Mouse (Mus musculus): ENCODE data around the gene Olfr548-ps1. TPM values are rescaled to one million over a fixed set of nuclear protein-coding genes. Genes with fewer than 3 reads are reported as not detected.

Gene Olfr548-ps1
- polyA plus RNA-seq, 1 experiment from 2014 or later: not detected

Other genes starting within 250 kb of the Olfr548-ps1 start
- 98.1 and 123 TPM in 2 replicates for gene Rrm1, start 99.2 kb upstream of the Olfr548-ps1 start, polyA plus RNA-seq (2014; fragmentation: Nextera tagmentation; extraction: Ambion mirVana)
- gene Olfr543, start 59.2 kb upstream of the Olfr548-ps1 start, polyA plus RNA-seq (2014; fragmentation: Nextera tagmentation; extraction: Ambion mirVana): 0.31 and 0.97 TPM in 2 replicates
- 0.10 and 0.14 TPM in 2 replicates for gene Olfr544, start 52.6 kb upstream of the Olfr548-ps1 start, polyA plus RNA-seq (2014; fragmentation: Nextera tagmentation; extraction: Ambion mirVana)
- not detected in 2 replicates for gene Olfr545, start 41.3 kb upstream of the Olfr548-ps1 start, polyA plus RNA-seq (2014; fragmentation: Nextera tagmentation; extraction: Ambion mirVana)
- gene Olfr547, start 6.1 kb upstream of the Olfr548-ps1 start, polyA plus RNA-seq (2014; fragmentation: Nextera tagmentation; extraction: Ambion mirVana): not detected in 2 replicates
- not detected in 2 replicates for gene Olfr549, start 9.0 kb downstream of the Olfr548-ps1 start, polyA plus RNA-seq (2014; fragmentation: Nextera tagmentation; extraction: Ambion mirVana)
- gene Trim21, start 24.6 kb downstream of the Olfr548-ps1 start, polyA plus RNA-seq (2014; fragmentation: Nextera tagmentation; extraction: Ambion mirVana): 0.58 and 1.1 TPM in 2 replicates
- gene Olfr550, start 30.5 kb downstream of the Olfr548-ps1 start, polyA plus RNA-seq (2014; fragmentation: Nextera tagmentation; extraction: Ambion mirVana): 0.33 and 0.71 TPM in 2 replicates
- 0.03 TPM in 1 of 2 replicates, not detected in the other for gene Olfr551, start 51.0 kb downstream of the Olfr548-ps1 start, polyA plus RNA-seq (2014; fragmentation: Nextera tagmentation; extraction: Ambion mirVana)
- 0.14 TPM in 1 of 2 replicates, not detected in the other for gene Olfr552, start 56.9 kb downstream of the Olfr548-ps1 start, polyA plus RNA-seq (2014; fragmentation: Nextera tagmentation; extraction: Ambion mirVana)
- 0.08 TPM in 1 of 2 replicates, not detected in the other for gene Olfr553, start 77.3 kb downstream of the Olfr548-ps1 start, polyA plus RNA-seq (2014; fragmentation: Nextera tagmentation; extraction: Ambion mirVana)
- not detected in 2 replicates for gene Olfr554, start 97.5 kb downstream of the Olfr548-ps1 start, polyA plus RNA-seq (2014; fragmentation: Nextera tagmentation; extraction: Ambion mirVana)
- not detected in 2 replicates for gene Olfr555, start 117.9 kb downstream of the Olfr548-ps1 start, polyA plus RNA-seq (2014; fragmentation: Nextera tagmentation; extraction: Ambion mirVana)
- not detected in 2 replicates for gene Olfr556, start 124.0 kb downstream of the Olfr548-ps1 start, polyA plus RNA-seq (2014; fragmentation: Nextera tagmentation; extraction: Ambion mirVana)
- 12.6 and 15.4 TPM in 2 replicates for gene Trim68, start 146.4 kb downstream of the Olfr548-ps1 start, polyA plus RNA-seq (2014; fragmentation: Nextera tagmentation; extraction: Ambion mirVana)
- 0.10 and 0.12 TPM in 2 replicates for gene Olfr557, start 155.0 kb downstream of the Olfr548-ps1 start, polyA plus RNA-seq (2014; fragmentation: Nextera tagmentation; extraction: Ambion mirVana)
- 0.75 and 1.4 TPM in 2 replicates for gene Olfr558, start 161.3 kb downstream of the Olfr548-ps1 start, polyA plus RNA-seq (2014; fragmentation: Nextera tagmentation; extraction: Ambion mirVana)
- not detected in 2 replicates for gene Olfr33, start 178.2 kb downstream of the Olfr548-ps1 start, polyA plus RNA-seq (2014; fragmentation: Nextera tagmentation; extraction: Ambion mirVana)
- gene Olfr559, start 186.6 kb downstream of the Olfr548-ps1 start, polyA plus RNA-seq (2014; fragmentation: Nextera tagmentation; extraction: Ambion mirVana): not detected in 2 replicates
- gene Olfr560, start 218.5 kb downstream of the Olfr548-ps1 start, polyA plus RNA-seq (2014; fragmentation: Nextera tagmentation; extraction: Ambion mirVana): not detected in 2 replicates
- 1.0 and 1.5 TPM in 2 replicates for gene Olfr78, start 218.6 kb downstream of the Olfr548-ps1 start, polyA plus RNA-seq (2014; fragmentation: Nextera tagmentation; extraction: Ambion mirVana)
- 0.11 TPM in 1 of 2 replicates, not detected in the other for gene Olfr561, start 230.3 kb downstream of the Olfr548-ps1 start, polyA plus RNA-seq (2014; fragmentation: Nextera tagmentation; extraction: Ambion mirVana)

Data from embryonic facial prominence, embryonic 14.5 days (tissue).